16 mouse cellular contexts compared by ENCODE assay signal in genomic region chr2:73071201-73071600, GRCm38 (mm10).
"Had no signal": no experiment of that assay in that cellular context is flagged by ENCODE, and none has a peak within 500 bp of the region (broad histone marks: within the 10 kb centered on the region; RNA-seq: fewer than 3 reads in every experiment).

No protein-coding gene starts in this region.

- DNase-seq: lung, adult 2 months; lung, postnatal 14 days; lung, postnatal 36 days; retina, postnatal 1 day; right cerebral cortex, adult 18-20 months; right cerebral cortex, postnatal 25 days; right cerebral cortex, postnatal 4 days; spleen, adult 18-20 months; thymus, adult 18-20 months; thymus, postnatal 14 days; thymus, postnatal 36 days had no signal

- H3K27me3 ChIP-seq: midbrain, embryonic 15.5 days; neural tube, embryonic 12.5 days had no signal

- H3K4me3 ChIP-seq: lung, embryonic 15.5 days; megakaryocyte, embryonic 14.5 days; midbrain, embryonic 13.5 days; midbrain, embryonic 15.5 days; neural tube, embryonic 12.5 days had no signal

- H3K4me1 ChIP-seq: midbrain, embryonic 15.5 days; neural tube, embryonic 12.5 days had no signal

- H3K9me3 ChIP-seq: lung, embryonic 15.5 days; midbrain, embryonic 13.5 days; midbrain, embryonic 15.5 days; neural tube, embryonic 12.5 days had no signal

- H3K36me3 ChIP-seq: lung, embryonic 15.5 days; midbrain, embryonic 13.5 days; midbrain, embryonic 15.5 days; neural tube, embryonic 12.5 days had no signal
